Mouse (Mus musculus): ENCODE results near the gene Igfbp7.

Gene Igfbp7

GRCm38 (mm10) chr5:77405455-77406057 lies 2.3 kb downstream of the Igfbp7 start:
- DNase-seq (ENCODE audit: low spot score in 2 of 2): no peak

GRCm38 (mm10) chr5:77404941-77405340 lies 2.9 kb downstream of the Igfbp7 start:
- no peak for DNase-seq (ENCODE audit: low spot score in 2 of 2)

GRCm38 (mm10) chr5:77402901-77403300 lies 4.9 kb downstream of the Igfbp7 start:
- no peak for DNase-seq (ENCODE audit: low spot score in 2 of 2)

- no peak for DNase-seq (ENCODE audit: low spot score in 2 of 2)
Observed at GRCm38 (mm10) chr5:77402137-77402536, 5.7 kb downstream of the Igfbp7 start.

- DNase-seq (ENCODE audit: low spot score in 2 of 2): no peak
Observed at GRCm38 (mm10) chr5:77400823-77401222, 7.0 kb downstream of the Igfbp7 start.

- no peak for DNase-seq (ENCODE audit: low spot score in 2 of 2)
Observed at GRCm38 (mm10) chr5:77400151-77400550, 7.7 kb downstream of the Igfbp7 start.

GRCm38 (mm10) chr5:77399076-77399475 lies 8.8 kb downstream of the Igfbp7 start:
- DNase-seq (ENCODE audit: low spot score in 2 of 2): no peak

- DNase-seq (ENCODE audit: low spot score in 2 of 2): no peak
Observed at GRCm38 (mm10) chr5:77398285-77399057, 9.4 kb downstream of the Igfbp7 start.

- no peak for DNase-seq (ENCODE audit: low spot score in 2 of 2)
Observed at GRCm38 (mm10) chr5:77393990-77394618, 13.7 kb downstream of the Igfbp7 start.

GRCm38 (mm10) chr5:77393094-77393619 lies 14.7 kb downstream of the Igfbp7 start:
- no peak for DNase-seq (ENCODE audit: low spot score in 2 of 2)

- no peak for DNase-seq (ENCODE audit: low spot score in 2 of 2)
Observed at GRCm38 (mm10) chr5:77390272-77390671, 17.6 kb downstream of the Igfbp7 start.

- DNase-seq (ENCODE audit: low spot score in 2 of 2): no peak
Observed at GRCm38 (mm10) chr5:77388359-77388758, 19.5 kb downstream of the Igfbp7 start.

- DNase-seq (ENCODE audit: low spot score in 2 of 2): no peak
Observed at GRCm38 (mm10) chr5:77387414-77387704, 20.5 kb downstream of the Igfbp7 start.

- DNase-seq (ENCODE audit: low spot score in 2 of 2): no peak
Observed at GRCm38 (mm10) chr5:77386596-77387413, 21.0 kb downstream of the Igfbp7 start.

- DNase-seq (ENCODE audit: low spot score in 2 of 2): no peak
Observed at GRCm38 (mm10) chr5:77385900-77386595, 21.8 kb downstream of the Igfbp7 start.

- no peak for DNase-seq (ENCODE audit: low spot score in 2 of 2)
Observed at GRCm38 (mm10) chr5:77385221-77385620, 22.6 kb downstream of the Igfbp7 start.

GRCm38 (mm10) chr5:77384724-77385123 lies 23.1 kb downstream of the Igfbp7 start:
- DNase-seq (ENCODE audit: low spot score in 2 of 2): no peak

GRCm38 (mm10) chr5:77383799-77384554 lies 23.9 kb downstream of the Igfbp7 start:
- DNase-seq (ENCODE audit: low spot score in 2 of 2): no peak

- no peak for DNase-seq (ENCODE audit: low spot score in 2 of 2)
Observed at GRCm38 (mm10) chr5:77381686-77382085, 26.2 kb downstream of the Igfbp7 start.

- DNase-seq (ENCODE audit: low spot score in 2 of 2): no peak
Observed at GRCm38 (mm10) chr5:77381283-77381682, 26.6 kb downstream of the Igfbp7 start.

Measured in spleen, postnatal 36 days (tissue).